Mouse (Mus musculus): Measurements from ENCODE around the gene Kcnb1. TPM values are rescaled to one million over a fixed set of nuclear protein-coding genes. Genes with fewer than 3 reads are reported as not detected.

The Kcnb1 gene
- polyA plus RNA-seq, 1 experiment from 2014 or later = 3.5 TPM

DNA sequence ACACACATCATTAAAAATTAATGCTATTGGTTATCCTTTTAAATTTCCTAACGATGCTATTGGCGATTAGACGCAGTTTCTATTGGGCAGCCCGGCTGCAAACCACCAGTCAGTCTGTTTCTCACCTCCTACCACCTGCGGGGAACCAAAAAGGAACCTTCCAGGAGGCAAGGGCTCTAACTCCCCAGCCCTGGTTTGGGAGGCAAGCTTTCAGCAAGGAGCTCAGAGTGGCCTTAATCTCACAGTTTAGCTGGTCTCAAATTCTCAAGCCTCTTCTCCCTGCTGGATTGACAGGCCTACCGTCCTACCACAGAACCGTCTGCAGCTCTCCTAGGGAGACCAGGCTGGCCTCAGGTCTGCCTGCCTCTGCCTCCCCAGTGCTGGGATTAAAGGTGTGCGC is 130.4 kb downstream of the Kcnb1 start:
- H3K9me3 ChIP-seq (ENCODE audit: control insufficient read depth, low read length) = no peaks in the 10 kb centered on the region
- ATAC-seq (ENCODE audit: low FRiP score) (no peak), DNase-seq (ENCODE audit: low spot score) (no peak)
- no peaks in the 10 kb centered on the region for H3K27me3 ChIP-seq (ENCODE audit: control insufficient read depth, insufficient read depth, low read length)
- no peak overlapping the region for H3K27ac ChIP-seq
- H3K4me2 ChIP-seq (replicated peaks) = no peak overlapping the region
- H3K9ac ChIP-seq = peak overlapping the region; percentile 0; the same call in 1 of the 2 replicates
- H3K4me3 ChIP-seq (replicated peaks; ENCODE audit: low read length) = no peak overlapping the region
- peaks cover 45% of the 10 kb centered on the region for H3K36me3 ChIP-seq (replicated peaks; ENCODE audit: control insufficient read depth, insufficient read depth)
- WGBS = 44% methylated on average over 8 of the region's 8 CpGs
- H3K4me1 ChIP-seq (replicated peaks; ENCODE audit: control insufficient read depth, insufficient read depth, low read length) = peaks cover 16% of the 10 kb centered on the region

GRCm38 (mm10) chr2:167058814-167059387 is 131.1 kb downstream of the Kcnb1 start:
- Histone ChIP-seq H3K4me2 (replicated peaks) (no peak overlapping the region), H3K27me3 (ENCODE audit: control insufficient read depth, insufficient read depth, low read length) (no peaks in the 10 kb centered on the region), H3K9me3 (ENCODE audit: control insufficient read depth, low read length) (no peaks in the 10 kb centered on the region), H3K9ac (no peak overlapping the region), H3K36me3 (replicated peaks; ENCODE audit: control insufficient read depth, insufficient read depth) (peaks cover 47% of the 10 kb centered on the region), H3K4me3 (replicated peaks; ENCODE audit: low read length) (no peak overlapping the region), H3K4me1 (replicated peaks; ENCODE audit: control insufficient read depth, insufficient read depth, low read length) (peaks cover 15% of the 10 kb centered on the region), H3K27ac (no peak overlapping the region)
- ATAC-seq (ENCODE audit: low FRiP score) (no peak), DNase-seq (ENCODE audit: low spot score) (no peak)
- 62% methylated on average over 3 of the region's 3 CpGs for WGBS

GRCm38 (mm10) chr2:167058201-167058600 is 131.8 kb downstream of the Kcnb1 start:
- Histone ChIP-seq H3K36me3 (replicated peaks; ENCODE audit: control insufficient read depth, insufficient read depth) (peaks cover 54% of the 10 kb centered on the region), H3K27ac (no peak overlapping the region), H3K27me3 (ENCODE audit: control insufficient read depth, insufficient read depth, low read length) (no peaks in the 10 kb centered on the region), H3K4me3 (replicated peaks; ENCODE audit: low read length) (no peak overlapping the region), H3K4me2 (replicated peaks) (no peak overlapping the region), H3K9me3 (ENCODE audit: control insufficient read depth, low read length) (no peaks in the 10 kb centered on the region), H3K4me1 (replicated peaks; ENCODE audit: control insufficient read depth, insufficient read depth, low read length) (peaks cover 19% of the 10 kb centered on the region), H3K9ac (no peak overlapping the region)
- no peak for ATAC-seq (ENCODE audit: low FRiP score)
- no peak for DNase-seq (ENCODE audit: low spot score)
- WGBS = 82% methylated on average over 3 of the region's 3 CpGs

- Histone ChIP-seq H3K9me3 (ENCODE audit: control insufficient read depth, low read length) (no peaks in the 10 kb centered on the region), H3K4me2 (replicated peaks) (no peak overlapping the region), H3K36me3 (replicated peaks; ENCODE audit: control insufficient read depth, insufficient read depth) (peaks cover 60% of the 10 kb centered on the region), H3K27ac (no peak overlapping the region), H3K4me1 (replicated peaks; ENCODE audit: control insufficient read depth, insufficient read depth, low read length) (peaks cover 20% of the 10 kb centered on the region), H3K4me3 (replicated peaks; ENCODE audit: low read length) (no peak overlapping the region), H3K27me3 (ENCODE audit: control insufficient read depth, insufficient read depth, low read length) (no peaks in the 10 kb centered on the region), H3K9ac (no peak overlapping the region)
- DNase-seq (ENCODE audit: low spot score) (no peak), ATAC-seq (ENCODE audit: low FRiP score) (no peak)
- 91% methylated on average over 5 of the region's 5 CpGs for WGBS
Observed at GRCm38 (mm10) chr2:167056942-167057323, 133.0 kb downstream of the Kcnb1 start.

- no peak overlapping the region for H3K9ac ChIP-seq
- WGBS = 96% methylated on average over 15 of the region's 15 CpGs
Observed at GRCm38 (mm10) chr2:167056210-167056941, 133.6 kb downstream of the Kcnb1 start.

DNA sequence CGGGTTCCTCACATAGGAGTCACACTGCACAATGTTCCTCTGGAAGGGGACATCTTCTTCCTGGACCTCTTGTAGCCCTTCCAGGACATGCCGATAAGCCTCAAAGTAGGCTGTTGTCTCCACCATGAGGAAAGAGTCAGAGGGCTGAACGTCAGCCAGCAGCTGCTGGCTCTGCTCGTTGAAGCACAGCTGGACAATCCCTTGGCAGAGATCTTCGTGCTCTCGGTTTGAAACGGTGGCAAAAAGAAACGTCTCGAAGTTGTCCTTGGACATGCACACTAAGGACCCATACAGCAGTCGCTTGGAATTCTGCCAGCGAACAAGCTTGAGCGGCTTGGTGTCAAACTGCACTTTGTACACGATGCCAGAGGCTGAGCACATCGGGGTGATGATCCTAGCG is 134.6 kb downstream of the Kcnb1 start:
- WGBS = 83% methylated on average over 15 of the region's 15 CpGs
- H3K4me3 ChIP-seq (replicated peaks; ENCODE audit: low read length) = no peak overlapping the region
- DNase-seq (ENCODE audit: low spot score) (no peak), ATAC-seq (ENCODE audit: low FRiP score) (no peak)
- no peak overlapping the region for H3K9ac ChIP-seq
- no peak overlapping the region for H3K27ac ChIP-seq
- no peak overlapping the region for H3K4me2 ChIP-seq (replicated peaks)
- H3K36me3 ChIP-seq (replicated peaks; ENCODE audit: control insufficient read depth, insufficient read depth) = peaks cover 72% of the 10 kb centered on the region
- H3K27me3 ChIP-seq (ENCODE audit: control insufficient read depth, insufficient read depth, low read length) = no peaks in the 10 kb centered on the region
- H3K4me1 ChIP-seq (replicated peaks; ENCODE audit: control insufficient read depth, insufficient read depth, low read length) = 0 out of 2 replicates have a peak, but pooled peaks cover 8% of the 10 kb centered on the region
- no peaks in the 10 kb centered on the region for H3K9me3 ChIP-seq (ENCODE audit: control insufficient read depth, low read length)

More at GRCm38 (mm10) chr2:167056210-167056941, 133.6 kb downstream of the Kcnb1 start:
- no peak overlapping the region for H3K4me2 ChIP-seq (replicated peaks)
- no peak for DNase-seq (ENCODE audit: low spot score)
- H3K27me3 ChIP-seq (ENCODE audit: control insufficient read depth, insufficient read depth, low read length) = no peaks in the 10 kb centered on the region
- H3K27ac ChIP-seq = no peak overlapping the region
- no peak for ATAC-seq (ENCODE audit: low FRiP score)
- no peaks in the 10 kb centered on the region for H3K9me3 ChIP-seq (ENCODE audit: control insufficient read depth, low read length)
- peaks cover 66% of the 10 kb centered on the region for H3K36me3 ChIP-seq (replicated peaks; ENCODE audit: control insufficient read depth, insufficient read depth)
- peaks cover 15% of the 10 kb centered on the region for H3K4me1 ChIP-seq (replicated peaks; ENCODE audit: control insufficient read depth, insufficient read depth, low read length)
- no peak overlapping the region for H3K4me3 ChIP-seq (replicated peaks; ENCODE audit: low read length)

DNA sequence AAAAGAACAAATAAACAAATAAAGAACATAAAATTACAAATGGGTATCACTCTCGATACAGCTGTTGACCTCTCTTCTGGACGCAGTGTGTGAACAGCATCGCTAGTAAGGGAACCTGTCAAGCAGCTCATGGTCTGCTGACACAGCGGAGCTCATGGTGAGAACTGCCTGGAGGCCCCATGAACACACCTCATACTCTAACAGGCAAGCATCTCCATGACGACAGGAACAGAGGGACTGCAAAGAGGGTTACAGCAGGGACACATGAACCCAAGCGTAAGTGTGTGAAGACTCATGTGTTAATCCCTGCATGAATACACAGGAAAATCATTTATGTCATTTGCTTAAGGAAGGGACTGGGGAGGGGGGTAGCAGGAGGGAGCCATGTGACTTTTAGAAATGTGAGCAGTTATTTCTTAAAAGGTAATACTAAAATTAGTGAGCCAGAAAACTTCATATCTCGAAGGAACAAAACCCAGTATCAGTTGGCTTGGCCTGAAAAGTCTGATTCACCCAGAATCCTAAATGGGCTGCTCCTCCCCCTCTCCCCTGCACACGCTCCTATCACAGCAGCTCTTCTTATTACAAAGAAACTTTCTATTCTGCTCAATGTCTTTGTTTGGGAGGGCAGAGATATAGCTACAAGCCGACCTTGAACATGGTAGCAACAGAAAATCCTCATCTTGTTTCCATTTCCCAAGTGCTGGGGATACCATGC is 136.7 kb downstream of the Kcnb1 start:
- Histone ChIP-seq H3K4me3 (replicated peaks; ENCODE audit: low read length) (no peak overlapping the region), H3K27me3 (ENCODE audit: control insufficient read depth, insufficient read depth, low read length) (no peaks in the 10 kb centered on the region), H3K4me2 (replicated peaks) (no peak overlapping the region), H3K27ac (no peak overlapping the region), H3K9me3 (ENCODE audit: control insufficient read depth, low read length) (no peaks in the 10 kb centered on the region), H3K4me1 (replicated peaks; ENCODE audit: control insufficient read depth, insufficient read depth, low read length) (0 out of 2 replicates have a peak, but pooled peaks cover 5% of the 10 kb centered on the region), H3K9ac (no peak overlapping the region), H3K36me3 (replicated peaks; ENCODE audit: control insufficient read depth, insufficient read depth) (peaks cover 85% of the 10 kb centered on the region)
- 55% methylated on average over 9 of the region's 9 CpGs for WGBS
- no peak for ATAC-seq (ENCODE audit: low FRiP score)
- no peak for DNase-seq (ENCODE audit: low spot score)

DNA sequence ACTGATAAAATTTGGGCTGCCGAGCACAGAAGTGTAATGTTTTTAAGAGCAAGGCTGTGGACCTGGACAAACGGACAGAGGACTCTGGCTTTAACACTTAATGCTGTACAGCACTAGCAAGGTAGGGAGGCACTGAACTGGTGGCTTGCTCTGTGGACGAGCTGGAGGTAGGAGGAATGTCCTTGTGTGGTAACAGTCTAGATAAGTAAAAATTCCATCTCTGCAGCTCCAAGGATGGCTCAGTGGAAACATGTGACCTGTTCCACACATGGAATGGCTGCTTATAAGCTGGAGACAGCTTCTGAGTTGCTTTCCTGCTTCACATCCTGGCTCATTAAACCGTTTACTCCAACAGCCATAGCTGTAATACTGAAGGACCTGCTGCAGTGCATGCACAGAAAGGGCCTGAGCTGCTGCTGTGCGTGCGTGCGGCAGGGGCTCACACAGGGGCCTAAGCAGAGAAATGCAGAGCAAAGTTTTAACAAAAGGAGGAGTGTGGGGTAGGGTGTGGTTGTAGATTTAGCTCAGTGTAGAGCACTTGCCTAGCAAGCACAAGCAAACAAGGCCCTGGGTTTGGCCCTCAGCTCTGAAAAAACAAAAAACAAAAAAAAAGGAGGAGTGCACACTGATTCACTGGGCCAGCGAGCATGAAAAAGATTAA is 141.1 kb downstream of the Kcnb1 start:
- 92% methylated on average over 8 of the region's 8 CpGs for WGBS
- Histone ChIP-seq H3K9me3 (ENCODE audit: control insufficient read depth, low read length) (no peaks in the 10 kb centered on the region), H3K4me1 (replicated peaks; ENCODE audit: control insufficient read depth, insufficient read depth, low read length) (0 out of 2 replicates have a peak, but pooled peaks cover 5% of the 10 kb centered on the region), H3K27me3 (ENCODE audit: control insufficient read depth, insufficient read depth, low read length) (no peaks in the 10 kb centered on the region), H3K27ac (no peak overlapping the region), H3K4me2 (replicated peaks) (no peak overlapping the region), H3K4me3 (replicated peaks; ENCODE audit: low read length) (no peak overlapping the region), H3K9ac (no peak overlapping the region), H3K36me3 (replicated peaks; ENCODE audit: control insufficient read depth, insufficient read depth) (peaks cover 84% of the 10 kb centered on the region)
- DNase-seq (ENCODE audit: low spot score) (no peak), ATAC-seq (ENCODE audit: low FRiP score) (no peak)

GRCm38 (mm10) chr2:167048223-167048622 is 141.7 kb downstream of the Kcnb1 start:
- Histone ChIP-seq H3K4me1 (replicated peaks; ENCODE audit: control insufficient read depth, insufficient read depth, low read length) (0 out of 2 replicates have a peak, but pooled peaks cover 1% of the 10 kb centered on the region), H3K27me3 (ENCODE audit: control insufficient read depth, insufficient read depth, low read length) (no peaks in the 10 kb centered on the region), H3K9me3 (ENCODE audit: control insufficient read depth, low read length) (no peaks in the 10 kb centered on the region), H3K36me3 (replicated peaks; ENCODE audit: control insufficient read depth, insufficient read depth) (peaks cover 84% of the 10 kb centered on the region), H3K9ac (no peak overlapping the region), H3K4me2 (replicated peaks) (no peak overlapping the region), H3K4me3 (replicated peaks; ENCODE audit: low read length) (no peak overlapping the region), H3K27ac (no peak overlapping the region)
- no peak for DNase-seq (ENCODE audit: low spot score)
- WGBS = 96% methylated on average over 10 of the region's 10 CpGs
- ATAC-seq (ENCODE audit: low FRiP score) = no peak
